Mouse (Mus musculus) stomach, postnatal 0 days (tissue): ENCODE measurements around the gene Scp2.

Experiments
- CTCF ChIP-seq: IDR thresholded peaks from 2 replicates; pipeline ENCODE4 v1.5.1; 2016; ENCODE audit warnings: antibody characterized with exemption, low read depth, mild to moderate bottlenecking, moderate library complexity
- EP300 ChIP-seq: optimal IDR thresholded peaks from 2 replicates; pipeline ENCODE3; 2016; ENCODE audit warnings: antibody characterized with exemption

DNA sequence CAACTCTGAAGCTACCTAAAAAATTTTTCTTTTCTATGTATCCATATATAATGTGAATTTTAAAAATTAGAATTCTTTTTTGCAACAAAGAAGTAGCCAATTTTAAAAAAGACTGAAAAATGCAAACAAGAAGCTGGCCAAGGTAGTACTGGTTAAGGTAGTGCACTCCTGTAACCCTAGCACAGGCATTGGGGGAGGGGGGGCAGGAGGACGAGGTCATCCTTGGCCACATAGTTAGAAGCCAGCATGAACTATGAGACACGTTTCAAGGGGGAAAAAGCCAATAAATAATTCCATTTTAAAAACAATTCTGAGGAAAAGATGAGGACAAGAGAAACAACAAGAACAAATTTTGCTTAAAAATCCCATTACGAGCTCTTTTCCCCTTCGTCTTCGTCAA, 82.3 kb downstream of the Scp2 start:
- no peak for TF ChIP-seq EP300
- TF ChIP-seq CTCF = no peak
